Mouse (Mus musculus) skeletal muscle tissue, adult 2 months (tissue): ENCODE data around the gene Elf1.
A peak's percentile ranks its signal among the peaks of the same experiment; 100 is the strongest.

Experiments
- DNase-seq: peaks from one replicate; pipeline ENCODE4 v3.0.0-alpha.2; 2012; ENCODE audit warnings: low read depth, low spot score

Elf1 gene

DNA sequence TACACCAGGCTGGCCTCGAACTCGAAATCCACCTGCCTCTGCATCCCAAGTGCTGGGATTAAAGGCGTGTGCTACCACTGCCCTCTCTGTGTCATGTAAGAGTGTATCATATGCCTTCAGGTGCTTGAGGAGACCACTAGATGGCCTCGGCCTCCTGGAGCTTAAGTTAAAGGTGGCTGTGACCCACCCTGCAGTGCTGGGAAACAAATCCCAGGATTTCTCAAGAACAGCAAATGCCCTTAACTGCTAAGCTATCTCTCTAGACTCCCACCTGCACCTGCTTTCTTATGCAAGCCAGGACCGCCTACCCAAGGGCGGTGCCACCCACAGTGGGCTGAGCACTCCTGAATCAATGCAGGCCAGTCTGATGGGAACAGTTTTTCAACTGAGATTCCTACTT, 83.8 kb downstream of the Elf1 start:
- no peak for DNase-seq

DNA sequence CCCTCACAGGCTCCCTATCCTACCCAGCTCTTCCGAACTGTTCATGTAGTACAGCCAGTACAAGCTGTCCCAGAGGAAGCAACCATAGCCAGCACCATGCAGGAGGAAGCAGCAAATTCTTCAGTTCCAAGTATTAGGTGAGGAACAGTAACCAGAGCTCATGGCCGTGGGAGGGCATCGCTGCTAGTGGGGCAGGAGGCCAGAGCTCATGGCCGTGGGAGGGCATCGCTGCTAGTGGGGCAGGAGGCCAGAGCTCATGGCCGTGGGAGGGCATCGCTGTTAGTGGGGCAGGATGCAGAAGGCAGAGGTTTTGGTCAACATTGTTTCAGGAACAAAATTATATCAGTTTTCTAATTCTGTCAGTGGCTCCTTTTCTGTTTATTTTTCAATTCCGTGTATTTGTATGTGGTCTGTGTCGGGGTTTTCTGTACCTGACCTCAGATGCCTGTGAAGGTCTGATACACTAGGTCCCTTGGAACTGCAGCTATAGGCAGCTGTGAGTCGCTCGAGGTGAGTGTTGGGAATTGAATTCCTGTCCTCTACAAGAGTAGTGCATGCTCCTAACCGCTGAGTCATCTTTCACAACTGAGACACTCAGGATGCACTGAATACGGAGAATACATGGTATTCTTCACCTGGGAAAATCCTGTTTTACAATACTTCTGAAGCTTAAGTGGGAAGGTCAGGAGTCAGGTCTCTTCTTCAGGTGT, 92.6 kb downstream of the Elf1 start:
- no peak for DNase-seq

DNA sequence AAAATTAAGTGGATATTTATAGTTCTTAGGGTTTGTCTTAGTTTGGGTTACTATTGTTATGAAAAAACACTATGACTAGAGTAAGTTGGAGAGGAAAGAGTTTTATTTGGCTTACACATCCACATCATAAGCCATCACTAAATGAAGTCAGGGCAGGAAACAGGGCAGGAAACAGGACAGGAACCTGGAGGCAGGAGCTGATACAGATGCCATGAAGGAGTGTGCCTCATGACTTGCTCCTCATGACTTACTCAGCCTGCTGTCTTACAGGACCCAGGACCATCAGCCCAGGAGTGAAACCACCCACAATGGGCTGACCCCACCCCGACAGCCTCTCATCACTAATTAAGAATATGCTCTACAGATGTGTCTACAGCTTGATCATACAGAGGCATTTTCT, 93.4 kb downstream of the Elf1 start:
- no peak for DNase-seq

DNA sequence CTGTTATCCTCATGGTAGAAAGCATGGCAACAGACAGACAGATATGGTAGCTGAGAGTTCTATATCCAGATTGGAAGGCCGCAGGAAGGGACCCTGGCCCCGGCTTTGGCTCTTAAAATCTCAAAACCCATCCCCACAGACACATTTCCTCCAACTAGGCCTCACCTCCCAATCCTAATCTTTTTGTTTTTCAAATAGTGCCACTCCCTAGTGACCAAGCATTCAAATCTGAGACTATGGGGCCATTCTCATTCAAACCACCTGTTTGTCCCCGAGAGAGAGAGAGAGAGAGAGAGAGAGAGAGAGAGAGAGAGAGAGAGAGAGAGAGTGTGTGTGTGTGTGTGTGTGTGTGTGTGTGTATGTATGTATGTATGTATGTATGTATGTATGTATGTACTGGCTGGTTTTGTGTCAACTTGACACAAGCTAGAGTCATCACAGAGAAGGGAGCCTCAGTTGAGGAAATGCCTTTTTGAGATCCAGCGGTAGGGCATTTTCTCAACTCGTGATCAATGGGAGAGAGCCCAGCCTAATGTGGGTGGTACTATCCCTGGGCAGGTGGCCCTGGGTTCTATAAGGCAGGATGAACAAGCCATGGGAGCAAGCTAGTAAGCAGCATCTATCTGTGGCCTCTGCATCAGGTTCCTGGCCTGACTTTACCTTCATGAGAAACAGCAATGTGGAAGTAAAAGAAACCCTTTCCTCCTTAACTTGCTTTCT, 102.7 kb downstream of the Elf1 start:
- DNase-seq = no peak

DNA sequence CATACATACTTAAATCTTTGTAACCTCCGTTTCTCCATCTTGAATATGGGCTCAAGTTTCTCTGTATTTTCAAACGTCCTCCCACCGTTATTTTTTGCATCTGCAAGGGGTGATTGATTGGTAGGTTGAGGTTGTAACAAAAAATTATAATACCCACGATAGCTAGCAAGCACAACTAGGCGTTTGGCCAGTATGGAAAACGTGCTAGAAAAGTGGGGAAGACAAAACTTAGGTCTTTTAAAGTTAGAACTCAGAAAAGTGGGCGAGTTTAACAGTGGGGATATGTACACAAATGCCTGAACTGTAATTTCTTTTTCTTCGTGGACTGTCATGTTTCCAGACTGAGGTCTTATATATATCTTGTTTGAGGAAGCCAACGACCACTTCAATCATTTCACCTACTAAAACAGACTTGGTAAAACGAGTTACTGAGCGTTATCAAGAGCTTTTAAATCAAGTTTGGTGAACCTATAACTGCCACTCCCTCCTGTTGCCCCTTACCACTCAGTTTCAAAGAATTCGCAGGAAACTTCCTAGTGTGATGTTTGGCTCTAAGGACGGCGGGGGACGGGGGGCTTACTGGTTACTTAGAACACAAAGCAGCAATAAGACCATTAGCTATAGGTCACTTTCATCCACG, 105.6 kb downstream of the Elf1 start:
- no peak for DNase-seq

DNA sequence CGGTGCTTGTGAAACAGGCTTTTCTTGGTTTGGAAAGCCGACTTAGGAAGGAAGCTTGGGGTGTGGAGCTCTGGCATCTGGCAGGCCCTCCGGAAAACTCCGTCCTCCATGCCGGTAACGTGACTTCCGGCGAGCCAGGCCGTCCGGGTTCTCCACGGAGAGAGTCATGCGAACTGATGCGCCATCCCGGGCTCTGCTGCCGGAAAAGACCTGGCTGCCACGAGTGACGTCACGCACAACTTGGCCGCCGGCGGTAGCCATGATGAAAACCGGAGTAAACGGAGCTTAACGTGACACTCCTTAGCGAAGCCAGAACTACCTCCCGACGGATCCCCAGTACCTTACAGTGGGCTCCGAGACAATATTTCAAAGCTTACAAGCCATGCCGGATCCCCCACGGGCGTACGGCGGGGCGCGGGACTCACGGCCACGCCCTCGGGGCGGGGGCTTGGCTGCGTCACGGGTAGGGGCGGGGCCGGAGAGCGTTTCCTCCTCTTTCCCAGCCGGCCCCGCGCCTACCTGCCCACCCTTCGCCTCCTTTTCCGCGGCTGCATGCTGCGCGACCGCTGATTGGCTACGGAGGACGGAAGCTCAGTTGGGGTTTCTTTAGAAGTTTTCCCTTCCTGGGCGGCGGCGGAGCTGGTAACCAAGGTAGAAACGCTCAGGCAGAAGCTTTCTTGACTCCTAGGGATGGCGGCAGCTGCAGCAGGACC, 106.3 kb downstream of the Elf1 start, which contains the start of gene Sugt1:
Sugt1 (plus strand) TSS at position 553 of the 713 bp plus-strand sequence.
- DNase-seq = peak; percentile 96

DNA sequence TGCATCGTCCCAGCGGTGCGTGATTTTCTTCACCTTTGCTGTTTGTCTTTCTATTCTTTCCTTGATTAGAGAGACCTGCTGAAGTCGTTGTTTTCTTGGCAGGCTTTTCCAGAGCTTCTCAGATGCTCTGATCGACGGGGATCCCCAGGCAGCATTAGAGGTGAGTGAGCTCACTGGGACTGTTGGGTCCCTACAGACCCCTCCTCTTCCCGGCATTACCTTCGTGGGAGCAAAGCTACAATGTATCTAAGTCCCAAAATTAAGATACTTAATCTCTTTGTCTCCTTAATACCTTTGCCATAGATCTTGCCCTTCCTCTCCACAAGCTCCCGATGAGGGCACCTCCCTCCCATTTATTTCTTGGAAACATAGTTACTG, 106.8 kb downstream of the Elf1 start:
- no peak for DNase-seq

DNA sequence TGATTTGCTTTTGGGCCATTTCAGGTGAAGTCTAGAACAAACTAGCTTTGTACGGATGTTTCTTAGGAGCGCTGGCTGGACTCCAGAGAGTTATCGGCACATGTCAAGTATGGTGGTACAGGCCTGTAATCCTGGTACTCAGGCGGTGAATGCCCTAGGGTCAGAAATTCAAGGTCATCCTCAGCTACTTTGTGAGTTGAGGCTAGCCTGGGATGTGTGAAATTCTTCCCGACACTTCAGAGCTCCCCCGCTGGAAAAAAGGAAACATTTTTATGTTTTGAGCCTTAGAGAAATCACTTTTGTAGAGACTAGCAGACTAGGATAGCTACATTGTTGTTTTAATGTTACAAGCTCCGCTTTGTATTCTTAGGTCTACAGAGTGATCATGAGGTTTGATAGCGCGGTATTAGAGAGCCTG, 107.5 kb downstream of the Elf1 start:
- DNase-seq = no peak

DNA sequence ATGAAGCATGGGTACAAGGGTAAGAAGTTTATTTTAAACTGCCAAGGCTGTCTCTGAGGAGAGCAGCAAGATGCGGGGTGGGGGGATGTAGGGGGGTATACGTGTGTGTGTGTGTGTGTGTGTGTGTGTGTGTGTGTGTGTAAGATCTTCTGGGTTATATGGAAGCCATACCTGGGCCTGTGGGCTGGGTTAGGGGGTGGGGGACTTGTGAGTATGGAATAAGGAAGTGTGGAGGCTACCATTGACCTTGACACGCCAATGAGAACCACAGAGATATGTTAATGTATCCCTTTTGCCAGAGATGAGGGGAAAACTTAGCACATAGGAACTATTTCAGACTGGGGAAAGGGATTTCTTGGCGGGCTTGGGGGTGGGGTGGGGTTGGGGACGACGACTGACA, 108.4 kb downstream of the Elf1 start:
- DNase-seq = no peak

DNA sequence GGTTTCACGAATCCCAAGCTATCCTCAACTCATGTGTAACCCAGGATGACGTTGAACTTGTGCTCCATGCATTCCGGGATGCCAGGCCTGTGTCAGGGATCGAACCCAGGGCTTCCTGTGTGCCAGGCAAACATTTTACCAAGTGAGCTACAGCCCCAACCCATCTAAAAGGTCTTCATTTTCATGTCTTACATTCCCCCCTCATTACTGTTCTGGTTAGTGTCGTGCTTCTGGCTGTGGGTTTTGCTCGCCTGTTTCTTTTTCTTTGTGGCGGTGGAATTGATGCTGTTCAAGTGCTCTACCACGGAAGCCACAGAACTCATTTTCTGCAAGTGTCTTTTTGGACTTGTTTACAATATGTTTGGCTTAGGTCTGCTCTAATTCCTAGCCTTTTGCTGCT, 109.9 kb downstream of the Elf1 start:
- DNase-seq = no peak

DNA sequence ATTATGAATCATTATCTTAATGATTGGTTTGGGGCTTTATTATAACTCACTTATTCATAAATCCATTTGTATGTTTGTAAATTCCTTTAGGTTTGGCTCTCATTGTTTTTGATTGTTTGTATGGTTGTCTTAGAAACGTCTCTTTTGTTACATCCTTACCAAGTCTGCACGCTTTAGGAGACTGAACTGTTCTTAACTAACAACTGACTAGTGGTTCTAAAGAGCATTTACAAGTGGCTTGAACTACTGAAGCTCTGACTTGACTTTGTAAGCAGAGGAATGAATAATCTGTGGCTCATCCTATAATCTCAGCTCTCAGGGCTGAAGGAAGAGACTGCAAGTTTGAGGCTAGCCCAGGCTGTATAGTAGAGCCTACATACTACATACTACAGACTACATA, 110.6 kb downstream of the Elf1 start:
- DNase-seq = no peak

DNA sequence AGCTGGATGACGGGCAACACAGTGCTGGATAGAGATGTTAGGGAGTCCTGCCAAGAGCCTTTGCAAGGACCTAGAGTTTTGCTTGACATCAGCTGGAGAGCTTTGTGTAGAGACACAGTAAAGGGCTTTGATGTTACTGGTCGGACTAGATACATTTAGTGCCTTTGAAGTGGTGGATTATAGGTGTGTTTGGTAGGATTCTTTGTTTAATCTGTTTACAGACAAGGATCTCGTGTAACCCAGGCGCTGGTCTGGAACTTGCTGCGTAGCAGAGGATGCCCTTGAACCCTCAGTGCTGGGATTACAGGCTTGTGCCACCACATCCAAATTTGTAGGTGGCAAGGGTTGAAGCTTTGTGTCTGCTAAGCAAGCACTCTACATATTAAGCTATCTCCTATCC, 113.1 kb downstream of the Elf1 start:
- no peak for DNase-seq

DNA sequence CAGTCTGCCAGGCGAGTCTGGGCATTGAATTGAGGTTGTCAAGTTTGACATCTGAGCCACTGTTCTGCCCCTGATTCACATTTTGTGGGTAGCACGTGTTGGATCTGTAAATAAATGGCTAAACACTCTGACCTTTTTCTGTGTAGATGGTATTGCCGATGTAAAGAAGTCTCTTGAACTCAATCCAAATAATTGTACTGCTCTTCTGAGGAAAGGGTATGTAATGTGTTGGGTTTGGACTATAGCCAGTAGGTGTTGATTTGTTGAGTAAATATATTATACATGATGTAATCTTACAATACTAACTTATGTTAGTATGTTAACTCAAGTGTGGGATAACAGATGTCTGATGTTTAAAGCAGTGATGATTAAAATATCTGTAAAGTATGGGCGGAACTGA, 115.6 kb downstream of the Elf1 start:
- no peak for DNase-seq

DNA sequence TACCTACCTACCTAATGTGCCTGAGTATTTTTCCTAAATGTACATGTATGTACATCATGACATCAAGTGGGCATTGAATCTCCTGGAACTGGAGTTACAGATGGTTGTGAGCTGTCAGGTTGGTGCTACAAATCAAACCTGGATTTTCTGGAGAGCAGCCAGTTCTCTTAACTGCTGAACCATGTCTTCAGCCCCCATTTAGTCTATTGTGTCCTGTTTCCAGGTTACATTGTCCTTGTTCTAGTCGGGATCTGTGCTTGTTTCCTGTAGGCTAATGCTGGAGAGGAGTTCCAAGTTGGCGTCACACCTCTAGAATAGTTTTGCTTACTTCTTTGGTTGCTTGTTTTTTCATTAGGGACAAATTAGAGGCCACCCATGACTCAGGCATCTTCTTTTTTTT, 124.9 kb downstream of the Elf1 start:
- DNase-seq = no peak

DNA sequence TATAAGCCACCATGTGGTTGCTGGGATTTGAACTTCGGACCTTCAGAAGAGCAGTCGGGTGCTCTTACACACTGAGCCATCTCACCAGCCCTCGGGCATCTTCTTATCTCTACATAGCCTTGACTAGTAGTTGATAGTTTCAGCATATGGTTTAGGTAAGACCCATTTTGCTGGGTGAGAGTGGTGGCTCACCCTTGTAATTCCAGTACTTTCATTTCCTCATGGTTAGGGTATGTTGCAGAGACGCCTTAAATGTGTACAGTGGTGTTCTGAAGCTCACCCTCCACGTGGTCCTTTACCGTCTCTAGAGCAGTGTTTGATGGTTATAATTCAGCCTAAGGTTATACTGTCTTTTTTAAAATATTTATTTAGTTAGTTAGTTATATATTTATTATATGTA, 125.4 kb downstream of the Elf1 start:
- DNase-seq = no peak

DNA sequence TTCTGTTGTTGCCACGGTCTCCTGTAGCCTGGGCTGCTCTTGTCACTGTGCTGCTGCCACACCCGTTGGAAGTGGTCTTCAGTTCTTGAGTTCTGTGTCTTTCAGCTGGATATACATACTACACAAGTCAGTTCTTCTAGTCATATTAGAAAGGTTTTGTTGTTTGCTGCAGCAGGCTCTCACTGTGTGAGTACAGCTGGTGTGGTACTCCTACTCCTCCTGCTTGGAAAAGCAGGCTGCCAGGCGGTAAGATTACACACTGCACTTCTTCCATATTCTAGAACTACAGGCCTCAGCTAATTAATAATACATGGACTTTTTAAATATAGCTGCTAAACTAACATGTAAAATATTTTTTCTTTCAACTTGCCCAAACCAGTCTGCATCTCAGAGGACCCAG, 125.9 kb downstream of the Elf1 start:
- DNase-seq = no peak

DNA sequence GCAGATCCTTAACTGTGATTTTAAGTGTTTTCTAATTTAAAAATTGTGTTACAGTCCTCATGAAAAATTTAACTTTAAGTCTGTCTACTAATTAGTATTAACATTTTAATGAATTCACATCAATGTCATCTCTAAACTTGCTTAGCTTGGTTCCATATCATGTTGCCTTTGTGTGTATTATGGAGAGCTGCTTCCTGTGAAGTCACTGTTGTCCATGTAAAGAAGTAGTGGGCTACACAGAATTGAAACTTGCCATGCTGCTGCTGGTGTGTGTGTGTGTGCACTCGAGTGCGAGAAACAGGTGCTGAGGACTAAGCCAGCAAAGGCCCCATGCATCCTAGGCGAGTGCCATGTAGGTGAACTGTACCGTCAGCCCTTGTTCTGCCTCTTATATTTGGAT, 126.4 kb downstream of the Elf1 start:
- no peak for DNase-seq

DNA sequence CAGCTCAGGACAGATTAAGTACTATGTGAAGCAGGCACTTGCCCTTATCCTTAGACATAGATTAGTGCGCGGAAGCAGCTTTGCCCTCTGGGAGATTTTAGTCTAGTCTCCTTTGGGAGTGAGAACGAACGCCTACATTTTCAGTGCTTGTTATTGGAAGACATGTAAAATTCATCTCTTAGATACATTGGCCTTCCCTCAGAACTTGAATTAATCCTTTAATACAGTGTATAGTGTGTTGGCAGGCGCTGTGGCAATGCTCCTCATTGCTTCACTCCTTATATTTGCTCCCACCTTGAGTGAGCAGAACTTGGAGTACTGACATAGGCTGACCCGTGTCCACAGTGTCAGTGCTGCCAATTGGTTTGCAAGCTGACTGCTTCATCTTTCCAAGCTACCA, 127.3 kb downstream of the Elf1 start:
- DNase-seq = no peak

DNA sequence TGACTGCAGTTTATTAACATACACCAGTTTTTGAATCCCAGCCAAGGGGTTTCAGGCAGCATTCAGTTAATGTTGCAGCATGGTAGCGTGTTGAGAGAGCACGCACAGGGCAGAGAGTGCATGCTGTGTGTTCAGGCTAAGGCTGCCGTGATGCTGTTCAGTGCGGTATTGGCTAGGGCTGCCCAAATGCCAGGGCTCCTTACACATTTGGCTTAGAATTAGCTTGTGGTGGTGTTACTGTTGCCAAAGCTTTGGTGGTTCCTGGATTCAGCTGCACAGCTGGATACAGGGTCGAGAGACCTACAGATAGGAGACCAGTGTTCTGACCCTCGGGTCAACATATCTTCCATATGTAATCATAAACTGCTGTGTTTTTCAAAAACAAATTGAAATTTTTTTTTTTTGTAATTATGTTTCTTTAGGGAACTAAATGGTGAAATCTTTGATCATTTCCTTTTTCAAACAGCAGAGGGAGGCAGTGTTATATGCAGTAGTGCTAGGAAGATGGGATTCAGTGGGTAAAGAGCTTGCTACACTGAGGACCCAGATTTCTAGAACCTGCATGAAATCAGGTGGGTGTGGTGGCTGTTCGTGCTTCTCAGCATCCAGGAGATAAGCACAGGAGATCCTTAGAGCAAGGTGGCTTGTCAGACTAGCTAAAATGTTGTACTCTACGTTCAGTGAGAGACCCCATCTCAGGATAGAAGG, 136.3 kb downstream of the Elf1 start:
- DNase-seq = no peak

DNA sequence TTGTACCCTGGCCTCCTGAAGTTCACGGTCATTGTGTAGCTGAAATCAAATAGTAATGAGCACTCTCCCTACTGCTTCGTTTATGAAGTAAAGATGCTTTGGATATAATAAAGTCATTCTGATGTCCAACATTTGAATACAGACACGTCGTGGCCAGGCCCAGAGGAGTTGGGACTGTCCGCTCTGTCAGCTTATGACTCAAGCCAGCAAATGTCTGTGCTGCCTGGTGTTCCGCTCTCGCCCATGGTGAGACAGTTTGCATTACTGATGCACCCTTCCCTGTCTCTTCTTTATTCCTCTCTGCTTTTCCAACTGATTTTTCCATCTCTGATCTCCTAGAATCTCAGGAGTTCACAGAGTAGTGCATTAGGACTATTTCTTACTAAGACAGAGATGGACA, 138.8 kb downstream of the Elf1 start:
- DNase-seq = no peak

DNA sequence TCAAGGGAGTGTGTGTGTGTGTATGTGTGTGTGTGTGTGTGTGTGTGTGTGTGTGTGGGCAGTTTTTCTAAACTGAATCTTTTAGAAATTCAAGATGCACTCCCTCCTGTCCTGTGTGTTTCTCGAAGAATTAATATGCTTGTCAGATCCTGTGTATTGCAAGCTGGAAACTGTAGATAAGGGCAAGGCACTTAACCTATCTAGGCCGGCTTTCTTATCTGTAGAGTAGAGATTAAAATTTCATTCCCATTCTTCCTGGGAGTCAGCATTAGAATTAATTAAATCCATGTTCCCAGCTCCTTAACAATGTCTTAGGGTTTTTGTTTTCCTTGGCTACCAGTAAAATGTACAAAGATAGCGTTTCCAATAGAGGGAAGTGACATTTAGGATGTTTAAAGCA, 140.1 kb downstream of the Elf1 start:
- no peak for DNase-seq
